Mouse (Mus musculus): ENCODE measurements around the gene Arhgap24. TPM values are rescaled to one million over a fixed set of nuclear protein-coding genes. Genes with fewer than 3 reads are reported as not detected.

Arhgap24 gene
- total and polyA plus RNA-seq, 3 experiments: 34.7 to 51.6 (median 47.9) TPM

GRCm38 (mm10) chr5:102888482-102889162 is 407.4 kb downstream of the Arhgap24 start:
- dilution Hi-C loops (cut with MboI; ENCODE audit: extremely low pct_ligation_motif_present, extremely low pct_unique_long_range_greater_than_20kb, low sequenced_read_pairs) (no loop called here), in situ Hi-C loops (cut with MboI; ENCODE audit: low pct_ligation_motif_present, low pct_unique_long_range_greater_than_20kb, low sequenced_read_pairs) (no loop called here)
- H3K4me2 ChIP-seq (ENCODE audit: insufficient read depth, low read depth, poor library complexity, severe bottlenecking): no peak overlapping the region
- no peaks in the 10 kb centered on the region for H3K9me3 ChIP-seq (replicated peaks; ENCODE audit: low read length)
- H3K79me2 ChIP-seq (replicated peaks; ENCODE audit: control insufficient read depth, extremely low read depth, insufficient read depth, poor library complexity, severe bottlenecking): no peaks in the 10 kb centered on the region
- no peak overlapping the region for H3K4me3 ChIP-seq (replicated peaks in 1 of 3; ENCODE audit: low read depth in 2 of 3, low read length in 2 of 3, poor library complexity in 1 of 3)
- TF ChIP-seq KAT2A (IDR thresholded peaks at IDR 0.05; ENCODE audit: insufficient replicate concordance, low read length) (no peak), CHD2 (IDR thresholded peaks at IDR 0.05; ENCODE audit: low read length) (no peak), ZKSCAN1 (IDR thresholded peaks at IDR 0.05; ENCODE audit: borderline replicate concordance, low read depth, low read length) (no peak), TBP (conservative IDR thresholded peaks at IDR 0.05; ENCODE audit: low read depth, low read length) (no peak), IRF4 (IDR thresholded peaks at IDR 0.05; ENCODE audit: low read depth, low read length) (no peak), UBTF (IDR thresholded peaks at IDR 0.05; ENCODE audit: low read depth, low read length) (no peak), PAX5 (IDR thresholded peaks at IDR 0.05; ENCODE audit: low read length) (no peak), SMC3 (IDR thresholded peaks at IDR 0.05; ENCODE audit: low read depth, low read length) (no peak), SIN3A (IDR thresholded peaks at IDR 0.05; ENCODE audit: low read length) (no peak), ZMIZ1 (IDR thresholded peaks at IDR 0.05; ENCODE audit: low read depth, low read length) (no peak), MAFK (IDR thresholded peaks at IDR 0.05; ENCODE audit: insufficient replicate concordance, low read length) (no peak), MAZ (IDR thresholded peaks at IDR 0.05; ENCODE audit: low read depth, low read length) (no peak), POLR2AphosphoS2 (IDR thresholded peaks at IDR 0.05; ENCODE audit: low read depth, low read length) (no peak), JUN (IDR thresholded peaks at IDR 0.05; ENCODE audit: insufficient read depth, low read depth, low read length) (no peak), USF1 (IDR thresholded peaks at IDR 0.05; ENCODE audit: low read depth, low read length) (no peak), USF2 (conservative IDR thresholded peaks at IDR 0.05; ENCODE audit: low read depth, low read length) (no peak), HCFC1 (IDR thresholded peaks at IDR 0.05; ENCODE audit: low read depth, low read length) (no peak), TCF12 (IDR thresholded peaks at IDR 0.05; ENCODE audit: low read depth, low read length) (no peak), NRF1 (IDR thresholded peaks at IDR 0.05; ENCODE audit: low read depth, low read length) (no peak)
- no peaks in the 10 kb centered on the region for H3K27me3 ChIP-seq (replicated peaks)
- no peak overlapping the region for H3K9ac ChIP-seq (ENCODE audit: insufficient read depth, low read depth)
- peaks cover 11 to 70% of the 10 kb centered on the region in 2 experiments for H3K36me3 ChIP-seq (replicated peaks in 1 of 2; ENCODE audit: control insufficient read depth in 1 of 2, insufficient read depth in 1 of 2, low read length in 1 of 2)
- H3K4me1 ChIP-seq (ENCODE audit: control insufficient read depth in 1 of 2, insufficient read depth in 2 of 2): no peaks in the 10 kb centered on the region
- DNase-seq (ENCODE audit: extremely low read depth): no peak
- H3K27ac ChIP-seq (ENCODE audit: insufficient read depth, low read depth): no peak overlapping the region

- in situ Hi-C loops (cut with MboI; ENCODE audit: low pct_ligation_motif_present, low pct_unique_long_range_greater_than_20kb, low sequenced_read_pairs): no loop called here
- TF ChIP-seq CHD2 (IDR thresholded peaks at IDR 0.05; ENCODE audit: low read length) (no peak), ZC3H11A (IDR thresholded peaks at IDR 0.05; ENCODE audit: low read depth, low read length) (no peak), GABPA (IDR thresholded peaks at IDR 0.05; ENCODE audit: insufficient replicate concordance, low read depth, low read length) (no peak), UBTF (IDR thresholded peaks at IDR 0.05; ENCODE audit: low read depth, low read length) (no peak), MAZ (IDR thresholded peaks at IDR 0.05; ENCODE audit: low read depth, low read length) (no peak), MEF2A (IDR thresholded peaks at IDR 0.05; ENCODE audit: borderline replicate concordance, low read depth, low read length) (no peak), ELF1 (IDR thresholded peaks at IDR 0.05; ENCODE audit: low read depth, low read length) (no peak), MYC (IDR thresholded peaks at IDR 0.05; ENCODE audit: low read depth, low read length) (no peak), NELFE (IDR thresholded peaks at IDR 0.05; ENCODE audit: low read depth, low read length) (no peak), ZNF384 (IDR thresholded peaks at IDR 0.05; ENCODE audit: low read depth, low read length) (no peak), BHLHE40 (IDR thresholded peaks at IDR 0.05; ENCODE audit: low read depth, low read length) (no peak), TBP (conservative IDR thresholded peaks at IDR 0.05; ENCODE audit: low read depth, low read length) (no peak), CHD1 (IDR thresholded peaks at IDR 0.05; ENCODE audit: low read depth, low read length) (no peak), SIN3A (IDR thresholded peaks at IDR 0.05; ENCODE audit: low read length) (no peak), POLR2AphosphoS2 (IDR thresholded peaks at IDR 0.05; ENCODE audit: low read depth, low read length) (no peak)
- Histone ChIP-seq H3K9me3 (replicated peaks; ENCODE audit: low read length) (no peaks in the 10 kb centered on the region), H3K4me1 (ENCODE audit: control insufficient read depth in 1 of 2, insufficient read depth in 2 of 2) (no peaks in the 10 kb centered on the region), H3K27me3 (replicated peaks) (no peaks in the 10 kb centered on the region), H3K4me2 (ENCODE audit: insufficient read depth, low read depth, poor library complexity, severe bottlenecking) (no peak overlapping the region), H3K4me3 (replicated peaks in 1 of 3; ENCODE audit: low read depth in 2 of 3, low read length in 2 of 3, poor library complexity in 1 of 3) (no peak overlapping the region), H3K79me2 (replicated peaks; ENCODE audit: control insufficient read depth, extremely low read depth, insufficient read depth, poor library complexity, severe bottlenecking) (no peaks in the 10 kb centered on the region), H3K27ac (ENCODE audit: insufficient read depth, low read depth) (no peak overlapping the region), H3K36me3 (replicated peaks in 1 of 2; ENCODE audit: control insufficient read depth in 1 of 2, insufficient read depth in 1 of 2, low read length in 1 of 2) (peaks cover 11 to 68% of the 10 kb centered on the region in 2 experiments), H3K9ac (ENCODE audit: insufficient read depth, low read depth) (no peak overlapping the region)
- no peak for DNase-seq (ENCODE audit: extremely low read depth)
- dilution Hi-C loops (cut with MboI; ENCODE audit: extremely low pct_ligation_motif_present, extremely low pct_unique_long_range_greater_than_20kb, low sequenced_read_pairs): no loop called here
Observed at GRCm38 (mm10) chr5:102889163-102889488, 407.9 kb downstream of the Arhgap24 start.
